In the genomic region with DNA sequence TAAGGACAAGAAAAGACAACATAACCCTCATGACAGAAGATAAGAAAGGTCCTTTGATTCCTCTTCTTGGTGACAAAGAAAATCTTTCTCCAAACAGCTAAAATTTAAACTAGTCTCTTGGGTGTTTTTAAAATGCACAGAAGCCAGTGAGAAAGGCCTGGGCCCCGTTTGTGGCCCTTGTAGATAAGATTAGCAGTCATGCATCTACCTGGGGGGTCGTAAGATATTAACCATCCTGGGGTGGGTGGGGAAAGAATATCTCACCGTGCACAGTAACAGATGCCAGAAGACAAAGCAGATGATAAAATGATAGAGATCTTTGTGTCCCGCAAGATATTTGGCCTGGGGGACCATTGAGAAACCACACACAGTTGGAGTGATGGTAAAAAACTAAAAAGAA, we compare ENCODE assay signal across 22 mouse cellular contexts.
"Had no signal": no experiment of that assay in that cellular context is flagged by ENCODE, and none has a peak within 500 bp of the region (broad histone marks: within the 10 kb centered on the region; RNA-seq: fewer than 3 reads in every experiment).

No protein-coding gene starts in this region.

- DNase-seq: kidney, adult 8-10 months; kidney, postnatal 10 days; kidney, postnatal 36 days; layer of hippocampus, postnatal 36 days; lung, adult 18-20 months; lung, postnatal 10 days; lung, postnatal 36 days; right cerebral cortex, adult 18-20 months; right cerebral cortex, postnatal 14 days; right cerebral cortex, postnatal 4 days; thymus, adult 2 months; thymus, postnatal 14 days; thymus, postnatal 4 days had no signal

- H3K4me3 ChIP-seq: kidney, embryonic 15.5 days; left cerebral cortex, adult 2 months; lung, embryonic 15.5 days; midbrain, embryonic 12.5 days; midbrain, embryonic 15.5 days; neural tube, embryonic 12.5 days; neural tube, embryonic 15.5 days had no signal

- ATAC-seq: intestine, embryonic 16.5 days; midbrain, embryonic 15.5 days had no signal

- H3K36me3 ChIP-seq: kidney, embryonic 15.5 days; lung, embryonic 15.5 days; midbrain, embryonic 12.5 days; midbrain, embryonic 15.5 days; neural tube, embryonic 12.5 days; neural tube, embryonic 15.5 days had no signal

- H3K4me1 ChIP-seq: midbrain, embryonic 12.5 days; midbrain, embryonic 15.5 days; neural tube, embryonic 12.5 days; neural tube, embryonic 15.5 days had no signal

- H3K27me3 ChIP-seq: kidney, embryonic 15.5 days; lung, embryonic 15.5 days; midbrain, embryonic 12.5 days; midbrain, embryonic 15.5 days; neural tube, embryonic 12.5 days; neural tube, embryonic 15.5 days had no signal

- H3K9me3 ChIP-seq: kidney, embryonic 15.5 days; lung, embryonic 15.5 days; midbrain, embryonic 12.5 days; midbrain, embryonic 15.5 days; neural tube, embryonic 12.5 days; neural tube, embryonic 15.5 days had no signal

- H3K9ac ChIP-seq: kidney, embryonic 15.5 days; lung, embryonic 15.5 days; midbrain, embryonic 12.5 days; midbrain, embryonic 15.5 days; neural tube, embryonic 12.5 days; neural tube, embryonic 15.5 days had no signal

- H3K27ac ChIP-seq: kidney, embryonic 15.5 days; left cerebral cortex, adult 2 months; lung, embryonic 15.5 days; midbrain, embryonic 12.5 days; midbrain, embryonic 15.5 days; neural tube, embryonic 12.5 days; neural tube, embryonic 15.5 days; stomach, postnatal 0 days had no signal

- H3K4me2 ChIP-seq: kidney, embryonic 15.5 days; lung, embryonic 15.5 days; midbrain, embryonic 12.5 days; midbrain, embryonic 15.5 days; neural tube, embryonic 12.5 days; neural tube, embryonic 15.5 days had no signal
